Mouse (Mus musculus) frontal cortex, postnatal 25 days (tissue): ENCODE results near the gene Apoo.
"Not testable (repeated sequence)": the region's sequence is repeated elsewhere in the genome, so short reads cannot be mapped to it uniquely, and the experiment has no call there.

Experiments used
- DNase-seq, 2 experiments: peaks; one replicate each; pipeline ENCODE4 v3.0.0; 2022; ENCODE audit warnings: low spot score in 2 of 2

Gene Apoo

GRCm38 (mm10) chrX:94366670-94367241 is at the start of gene Apoo, which contains the start of gene Fam90a1b:
Apoo (plus strand) TSS chrX:94367117.
Fam90a1b (minus strand) TSS chrX:94366777.
- peak; percentile 88 to 89 for DNase-seq

GRCm38 (mm10) chrX:94321036-94321902 is 45.6 kb upstream of the Apoo start:
- no peak for DNase-seq

GRCm38 (mm10) chrX:94343638-94344037 is 23.3 kb upstream of the Apoo start:
- not testable (repeated sequence) for DNase-seq

GRCm38 (mm10) chrX:94365381-94365925 is 1.5 kb upstream of the Apoo start:
- DNase-seq: no peak

GRCm38 (mm10) chrX:94366029-94366428 is 888 bp upstream of the Apoo start:
- DNase-seq: peak in 1 of 2 experiments; percentile 5

GRCm38 (mm10) chrX:94367248-94367647 is 331 bp downstream of the Apoo start:
- no peak for DNase-seq

- no peak for DNase-seq
Observed at GRCm38 (mm10) chrX:94378734-94379133, 11.8 kb downstream of the Apoo start.

GRCm38 (mm10) chrX:94408975-94409374 is 42.1 kb downstream of the Apoo start:
- DNase-seq: no peak

GRCm38 (mm10) chrX:94420210-94420609 is 53.3 kb downstream of the Apoo start:
- no peak for DNase-seq

- no peak for DNase-seq
Observed at GRCm38 (mm10) chrX:94431548-94432375, 64.8 kb downstream of the Apoo start.

- DNase-seq: not testable (repeated sequence)
Observed at GRCm38 (mm10) chrX:94445427-94445826, 78.5 kb downstream of the Apoo start.

- DNase-seq: not testable (repeated sequence)
Observed at GRCm38 (mm10) chrX:94446021-94446420, 79.1 kb downstream of the Apoo start.

- DNase-seq: not testable (repeated sequence)
Observed at GRCm38 (mm10) chrX:94450047-94450881, 83.3 kb downstream of the Apoo start.

- DNase-seq: no peak
Observed at GRCm38 (mm10) chrX:94459346-94459745, 92.4 kb downstream of the Apoo start.

- DNase-seq: not testable (repeated sequence)
Observed at GRCm38 (mm10) chrX:94461513-94461912, 94.6 kb downstream of the Apoo start.

GRCm38 (mm10) chrX:94462604-94463429 is 95.9 kb downstream of the Apoo start:
- DNase-seq: not testable (repeated sequence)
